Mouse (Mus musculus) CH12.LX (cell line): ENCODE data around the gene Ccdc134. TPM values are rescaled to one million over a fixed set of nuclear protein-coding genes. Genes with fewer than 3 reads are reported as not detected.

Source experiments
- DNase-seq: peaks from one replicate; pipeline ENCODE4 v3.0.0-alpha.2; 2013; ENCODE audit errors: extremely low read depth
- H3K27ac ChIP-seq: 2 replicates; pipeline ENCODE4 v1.5.1; 2012; ENCODE audit warnings: low read depth, mild to moderate bottlenecking, control low read depth, moderate library complexity; ENCODE audit not compliant: insufficient read depth
- H3K27me3 ChIP-seq: replicated peaks from 2 replicates; pipeline ENCODE3; 2012; ENCODE audit warnings: inconsistent platforms
- H3K36me3 ChIP-seq, 2 experiments: replicated peaks in 1 of 2; 2 replicates each; pipeline versions ENCODE3 to v1.6.1; 2012; ENCODE audit warnings: inconsistent platforms in 1 of 2, low read length in 1 of 2, mild to moderate bottlenecking in 1 of 2, mixed read lengths in 1 of 2, moderate library complexity in 1 of 2; ENCODE audit not compliant: control insufficient read depth in 1 of 2, insufficient read depth in 1 of 2
- H3K4me1 ChIP-seq, 2 experiments: 2 replicates each; pipeline ENCODE4 v1.6.1; 2012; ENCODE audit warnings: inconsistent platforms in 1 of 2, moderate library complexity in 1 of 2; ENCODE audit not compliant: insufficient read depth in 2 of 2, control insufficient read depth in 1 of 2
- H3K4me2 ChIP-seq: 2 replicates; pipeline ENCODE4 v1.6.1; 2012; ENCODE audit warnings: low read depth, mild to moderate bottlenecking, control low read depth; ENCODE audit not compliant: poor library complexity, insufficient read depth, severe bottlenecking
- H3K4me3 ChIP-seq, 3 experiments: fragments of 150-350 bp in 1 of 3; sonication (generic) in 1 of 3; replicated peaks in 1 of 3; 2 replicates each; pipeline versions ENCODE3 to v1.5.1; 2011 to 2012; ENCODE audit warnings: low read depth in 2 of 3, low read length in 2 of 3, mild to moderate bottlenecking in 2 of 3, moderate library complexity in 2 of 3, control low read depth in 1 of 3, improper control_type of control experiment in 1 of 3, inconsistent platforms in 1 of 3, mixed read lengths in 1 of 3; ENCODE audit not compliant: poor library complexity in 1 of 3
- H3K79me2 ChIP-seq: replicated peaks from 2 replicates; pipeline ENCODE4 v1.6.1; 2012; ENCODE audit warnings: mild to moderate bottlenecking, moderate library complexity; ENCODE audit not compliant: control insufficient read depth, poor library complexity, insufficient read depth, severe bottlenecking; ENCODE audit errors: extremely low read depth
- H3K9ac ChIP-seq: 2 replicates; pipeline ENCODE4 v1.6.1; 2012; ENCODE audit warnings: low read depth, mild to moderate bottlenecking, control low read depth, moderate library complexity; ENCODE audit not compliant: insufficient read depth
- H3K9me3 ChIP-seq: replicated peaks from 2 replicates; pipeline ENCODE3; 2012; ENCODE audit warnings: low read length, inconsistent platforms, mixed read lengths
- BHLHE40 ChIP-seq: IDR thresholded peaks from 2 replicates; pipeline ENCODE4 v1.6.1; 2011; ENCODE audit warnings: mild to moderate bottlenecking, low read depth, low read length, improper control_type of control experiment
- CHD1 ChIP-seq: IDR thresholded peaks from 2 replicates; pipeline ENCODE4 v1.6.1; 2012; ENCODE audit warnings: low read depth, low read length, improper control_type of control experiment, inconsistent platforms
- CHD2 ChIP-seq: IDR thresholded peaks from 2 replicates; pipeline ENCODE4 v1.6.1; 2011; ENCODE audit warnings: low read length, improper control_type of control experiment
- CTCF ChIP-seq, 2 experiments: IDR thresholded peaks in 1 of 2; conservative IDR thresholded peaks in 1 of 2; 2 replicates each; pipeline ENCODE4 v1.5.1; 2011 to 2012; ENCODE audit warnings: low read depth in 2 of 2, low read length in 2 of 2, improper control_type of control experiment in 1 of 2, inconsistent platforms in 1 of 2, mild to moderate bottlenecking in 1 of 2, moderate library complexity in 1 of 2
- E2F4 ChIP-seq: IDR thresholded peaks from 2 replicates; pipeline ENCODE4 v1.6.1; 2011; ENCODE audit warnings: low read depth, low read length, improper control_type of control experiment; ENCODE audit not compliant: insufficient replicate concordance
- ELF1 ChIP-seq: IDR thresholded peaks from 2 replicates; pipeline ENCODE4 v1.6.1; 2014; ENCODE audit warnings: low read depth, mild to moderate bottlenecking, inconsistent platforms, low read length, improper control_type of control experiment
- EP300 ChIP-seq: IDR thresholded peaks from 2 replicates; pipeline ENCODE4 v1.6.1; 2011; ENCODE audit warnings: low read length, improper control_type of control experiment
- ETS1 ChIP-seq: conservative IDR thresholded peaks from 2 replicates; pipeline ENCODE4 v1.6.1; 2012; ENCODE audit warnings: low read depth, mild to moderate bottlenecking, inconsistent platforms, low read length, improper control_type of control experiment, moderate library complexity
- GABPA ChIP-seq: IDR thresholded peaks from 2 replicates; pipeline ENCODE4 v1.6.1; 2012; ENCODE audit warnings: low read depth, low read length, improper control_type of control experiment, inconsistent platforms; ENCODE audit not compliant: insufficient replicate concordance
- HCFC1 ChIP-seq: IDR thresholded peaks from 2 replicates; pipeline ENCODE4 v1.6.1; 2012; ENCODE audit warnings: low read depth, mild to moderate bottlenecking, inconsistent platforms, low read length, improper control_type of control experiment
- IRF4 ChIP-seq: IDR thresholded peaks from 2 replicates; pipeline ENCODE4 v1.6.1; 2014; ENCODE audit warnings: low read depth, mild to moderate bottlenecking, inconsistent platforms, low read length, improper control_type of control experiment
- JUN ChIP-seq: IDR thresholded peaks from 2 replicates; pipeline ENCODE4 v1.6.1; 2011; ENCODE audit warnings: low read depth, mild to moderate bottlenecking, low read length, improper control_type of control experiment, moderate library complexity; ENCODE audit not compliant: insufficient read depth
- JUND ChIP-seq: conservative IDR thresholded peaks from 2 replicates; pipeline ENCODE4 v1.6.1; 2011; ENCODE audit warnings: low read depth, low read length, improper control_type of control experiment
- KAT2A ChIP-seq: IDR thresholded peaks from 2 replicates; pipeline ENCODE4 v1.6.1; 2012; ENCODE audit warnings: low read length, improper control_type of control experiment, inconsistent platforms; ENCODE audit not compliant: insufficient replicate concordance
- MAFK ChIP-seq: IDR thresholded peaks from 2 replicates; pipeline ENCODE4 v1.6.1; 2011; ENCODE audit warnings: low read length, improper control_type of control experiment; ENCODE audit not compliant: insufficient replicate concordance
- MAX ChIP-seq: IDR thresholded peaks from 2 replicates; pipeline ENCODE4 v1.6.1; 2011; ENCODE audit warnings: low read length, improper control_type of control experiment
- MAZ ChIP-seq: IDR thresholded peaks from 2 replicates; pipeline ENCODE4 v1.6.1; 2012; ENCODE audit warnings: low read depth, mild to moderate bottlenecking, inconsistent platforms, low read length, improper control_type of control experiment, moderate library complexity
- MEF2A ChIP-seq: IDR thresholded peaks from 2 replicates; pipeline ENCODE4 v1.6.1; 2014; ENCODE audit warnings: low read depth, mild to moderate bottlenecking, inconsistent platforms, low read length, improper control_type of control experiment, borderline replicate concordance
- MXI1 ChIP-seq: IDR thresholded peaks from 2 replicates; pipeline ENCODE4 v1.6.1; 2011; ENCODE audit warnings: mild to moderate bottlenecking, low read depth, low read length, improper control_type of control experiment
- MYC ChIP-seq: IDR thresholded peaks from 2 replicates; pipeline ENCODE4 v1.6.1; 2011; ENCODE audit warnings: low read depth, mild to moderate bottlenecking, improper control_type of control experiment, low read length
- NELFE ChIP-seq: IDR thresholded peaks from 2 replicates; pipeline ENCODE4 v1.6.1; 2011; ENCODE audit warnings: low read depth, low read length, improper control_type of control experiment
- NRF1 ChIP-seq: IDR thresholded peaks from 2 replicates; pipeline ENCODE4 v1.6.1; 2014; ENCODE audit warnings: low read depth, mild to moderate bottlenecking, inconsistent platforms, low read length, improper control_type of control experiment, moderate library complexity
- PAX5 ChIP-seq: IDR thresholded peaks from 2 replicates; pipeline ENCODE4 v1.6.1; 2012; ENCODE audit warnings: low read length, inconsistent platforms, mixed read lengths
- POLR2A ChIP-seq: IDR thresholded peaks from 2 replicates; pipeline ENCODE4 v1.6.1; 2011; ENCODE audit warnings: low read depth, mild to moderate bottlenecking, improper control_type of control experiment, low read length
- POLR2AphosphoS2 ChIP-seq: IDR thresholded peaks from 2 replicates; pipeline ENCODE4 v1.6.1; 2011; ENCODE audit warnings: low read depth, low read length, improper control_type of control experiment
- RAD21 ChIP-seq: IDR thresholded peaks from 2 replicates; pipeline ENCODE4 v1.6.1; 2011; ENCODE audit warnings: low read depth, mild to moderate bottlenecking, low read length, improper control_type of control experiment, moderate library complexity
- RCOR1 ChIP-seq: conservative IDR thresholded peaks from 2 replicates; pipeline ENCODE4 v1.6.1; 2012; ENCODE audit warnings: low read depth, mild to moderate bottlenecking, inconsistent platforms, low read length, improper control_type of control experiment
- SIN3A ChIP-seq: IDR thresholded peaks from 2 replicates; pipeline ENCODE4 v1.6.1; 2012; ENCODE audit warnings: low read length, improper control_type of control experiment, inconsistent platforms
- SMC3 ChIP-seq: IDR thresholded peaks from 2 replicates; pipeline ENCODE4 v1.6.1; 2011; ENCODE audit warnings: low read depth, low read length, improper control_type of control experiment
- TBP ChIP-seq: conservative IDR thresholded peaks from 2 replicates; pipeline ENCODE4 v1.6.1; 2011; ENCODE audit warnings: low read depth, low read length, improper control_type of control experiment
- TCF12 ChIP-seq: IDR thresholded peaks from 2 replicates; pipeline ENCODE4 v1.6.1; 2014; ENCODE audit warnings: low read depth, mild to moderate bottlenecking, inconsistent platforms, low read length, improper control_type of control experiment
- UBTF ChIP-seq: IDR thresholded peaks from 2 replicates; pipeline ENCODE4 v1.6.1; 2012; ENCODE audit warnings: low read depth, mild to moderate bottlenecking, inconsistent platforms, low read length, improper control_type of control experiment, moderate library complexity
- USF1 ChIP-seq: IDR thresholded peaks from 2 replicates; pipeline ENCODE4 v1.6.1; 2014; ENCODE audit warnings: low read depth, mild to moderate bottlenecking, inconsistent platforms, low read length, improper control_type of control experiment
- USF2 ChIP-seq: conservative IDR thresholded peaks from 2 replicates; pipeline ENCODE4 v1.6.1; 2011; ENCODE audit warnings: low read depth, low read length, improper control_type of control experiment
- ZC3H11A ChIP-seq: IDR thresholded peaks from 2 replicates; pipeline ENCODE4 v1.6.1; 2012; ENCODE audit warnings: low read depth, mild to moderate bottlenecking, inconsistent platforms, low read length, improper control_type of control experiment
- ZKSCAN1 ChIP-seq: IDR thresholded peaks from 2 replicates; pipeline ENCODE4 v1.6.1; 2012; ENCODE audit warnings: low read depth, inconsistent platforms, low read length, improper control_type of control experiment, borderline replicate concordance
- ZMIZ1 ChIP-seq: IDR thresholded peaks from 2 replicates; pipeline ENCODE4 v1.6.1; 2012; ENCODE audit warnings: low read depth, mild to moderate bottlenecking, inconsistent platforms, low read length, improper control_type of control experiment
- ZNF384 ChIP-seq: IDR thresholded peaks from 2 replicates; pipeline ENCODE4 v1.6.1; 2012; ENCODE audit warnings: low read depth, low read length, improper control_type of control experiment, inconsistent platforms
- dilution Hi-C: fragments of 300-500 bp; cut with MboI; formaldehyde crosslinking; loops from 2 replicates; pipeline ENCODE4 v1.14.3; 2020; ENCODE audit warnings: low sequenced_read_pairs; ENCODE audit not compliant: extremely low pct_unique_long_range_greater_than_20kb, extremely low pct_ligation_motif_present
- in situ Hi-C: fragments of 300-500 bp; cut with MboI; formaldehyde crosslinking; loops from 3 replicates; pipeline ENCODE4 v1.14.3; 2019; ENCODE audit warnings: low sequenced_read_pairs, low pct_ligation_motif_present, low pct_unique_long_range_greater_than_20kb, mixed read lengths
- polyA plus RNA-seq: library from polyadenylated mRNA; unstranded; fragments of >175 nt; gene quantifications from 2 replicates; pipeline ENCODE4 v1.2.1, GENCODE M21; 2012; ENCODE audit warnings: low read depth; ENCODE audit not compliant: insufficient read length
- total RNA-seq, 2 experiments: library from RNA; depleted of rRNA; stranded (reverse); fragments of 300-350 nt in 1 of 2; fragments of >200 nt in 1 of 2; gene quantifications; 2 replicates each; pipeline ENCODE4 v1.2.3; 2012 to 2014

The Ccdc134 gene
- total and polyA plus RNA-seq, 3 experiments: 35.7 to 43.6 (median 37.1) TPM

- H3K4me1 ChIP-seq: peaks cover 23 to 82% of the 10 kb centered on the region in 2 experiments
- TF ChIP-seq ZMIZ1 (peak; percentile 48; the same call in 1 of the 2 replicates), BHLHE40 (no peak), ZKSCAN1 (no peak), TBP (peak; percentile 69), TCF12 (0 out of 2 replicates have a peak, but pooled peaks have one; percentile 85), CTCF (conservative IDR thresholded peaks at IDR 0.05 in 1 of 2, IDR thresholded peaks at IDR 0.05 in 1 of 2; ENCODE audit: low read depth in 2 of 2, low read length in 2 of 2) (peak in 1 of 2 experiments; percentile 49; a peak in 2 of 4 replicates), JUN (no peak), JUND (no peak), KAT2A (no peak), ZC3H11A (no peak), USF2 (no peak), MAZ (0 out of 2 replicates have a peak, but pooled peaks have one; percentile 6), POLR2A (peak; percentile 23; the same call in 1 of the 2 replicates), UBTF (no peak), USF1 (no peak), POLR2AphosphoS2 (no peak; the same call in 1 of the 2 replicates), RCOR1 (0 out of 2 replicates have a peak, but pooled peaks have one; percentile 7), SIN3A (no peak), GABPA (no peak), ETS1 (no peak; the same call in 1 of the 2 replicates), CHD1 (no peak), MXI1 (no peak; the same call in 1 of the 2 replicates), NELFE (peak; percentile 13; the same call in 1 of the 2 replicates), MEF2A (no peak), PAX5 (no peak), MAFK (no peak), HCFC1 (no peak; the same call in 1 of the 2 replicates), ZNF384 (no peak), EP300 (no peak), MYC (no peak), IRF4 (no peak), E2F4 (no peak), NRF1 (no peak), MAX (peak; percentile 48), SMC3 (peak; percentile 27), RAD21 (no peak; the same call in none of the 2 replicates), ELF1 (no peak), CHD2 (no peak)
- DNase-seq: no peak
- dilution Hi-C loops (no loop called here), in situ Hi-C loops (no loop called here)
- peak overlapping the region; percentile 82 for H3K9ac ChIP-seq
- no peaks in the 10 kb centered on the region for H3K27me3 ChIP-seq
- peak overlapping the region; percentile 97 for H3K4me2 ChIP-seq
- peaks cover 0 to 23% of the 10 kb centered on the region in 2 experiments for H3K36me3 ChIP-seq
- peak overlapping the region; percentile 94 for H3K27ac ChIP-seq
- H3K79me2 ChIP-seq: peaks cover 79% of the 10 kb centered on the region
- no peaks in the 10 kb centered on the region for H3K9me3 ChIP-seq
- H3K4me3 ChIP-seq: peak overlapping the region in 1 of 3 experiments; percentile 11
Measured at GRCm38 (mm10) chr15:82164061-82164399, 36.3 kb downstream of the Ccdc134 start.
